Comparison of ENCODE assay signal across 23 mouse cellular contexts in genomic region chr6:23876765-23877408, GRCm38 (mm10). TPM values are rescaled to one million over a fixed set of nuclear protein-coding genes. Genes with fewer than 3 reads are reported as not detected.
DNase-seq lines count a peak whose midpoint lies in the region; ATAC-seq and TF ChIP-seq lines count a peak whose summit lies in the region.
"Had no signal": no experiment of that assay in that cellular context is flagged by ENCODE, and none has a peak within 500 bp of the region (broad histone marks: within the 10 kb centered on the region; RNA-seq: fewer than 3 reads in every experiment).

No protein-coding gene starts in this region.

- peak; percentile 34; the same call in 1 of the 2 replicates for ATAC-seq in frontal cortex, adult (ENCODE audit: low TSS enrichment)
- peak; percentile 61 for ATAC-seq in neural tube, embryonic 13.5 days (ENCODE audit: low read depth)
- ATAC-seq in forebrain, postnatal 0 days: no peak
- ATAC-seq: intestine, postnatal 0 days; Patski had no signal

- no peak overlapping the region for H3K27ac ChIP-seq in neural tube, embryonic 13.5 days (replicated peaks)
- no peak overlapping the region for H3K27ac ChIP-seq in forebrain, postnatal 0 days (ENCODE audit: low read depth, low read length)
- H3K27ac ChIP-seq: embryonic facial prominence, embryonic 12.5 days; gastrocnemius, adult 2 months; liver, embryonic 15.5 days; stomach, embryonic 15.5 days had no signal

- H3K36me3 ChIP-seq in neural tube, embryonic 13.5 days: no peaks in the 10 kb centered on the region
- no peaks in the 10 kb centered on the region for H3K36me3 ChIP-seq in forebrain, postnatal 0 days (ENCODE audit: insufficient read depth)
- H3K36me3 ChIP-seq: embryonic facial prominence, embryonic 12.5 days; liver, embryonic 15.5 days; stomach, embryonic 15.5 days had no signal

- H3K9ac ChIP-seq in neural tube, embryonic 13.5 days: no peak overlapping the region
- no peak overlapping the region for H3K9ac ChIP-seq in forebrain, postnatal 0 days
- H3K9ac ChIP-seq: embryonic facial prominence, embryonic 12.5 days; liver, embryonic 15.5 days; stomach, embryonic 15.5 days had no signal

- H3K4me3 ChIP-seq in neural tube, embryonic 13.5 days: no peak overlapping the region
- H3K4me3 ChIP-seq in forebrain, postnatal 0 days (ENCODE audit: low read depth, low read length): no peak overlapping the region
- H3K4me3 ChIP-seq: embryonic facial prominence, embryonic 12.5 days; gastrocnemius, adult 2 months; liver, embryonic 15.5 days; stomach, embryonic 15.5 days had no signal

- 0 out of 2 replicates have a peak overlapping the region, but pooled peaks have one; percentile 16 for H3K4me2 ChIP-seq in neural tube, embryonic 13.5 days
- peak overlapping the region; percentile 13; the same call in 1 of the 2 replicates for H3K4me2 ChIP-seq in forebrain, postnatal 0 days (ENCODE audit: low read depth)
- H3K4me2 ChIP-seq: embryonic facial prominence, embryonic 12.5 days; liver, embryonic 15.5 days; stomach, embryonic 15.5 days had no signal

- no peaks in the 10 kb centered on the region for H3K27me3 ChIP-seq in neural tube, embryonic 13.5 days
- no peaks in the 10 kb centered on the region for H3K27me3 ChIP-seq in forebrain, postnatal 0 days (ENCODE audit: insufficient read depth, low read length)
- H3K27me3 ChIP-seq: embryonic facial prominence, embryonic 12.5 days; liver, embryonic 15.5 days; Patski; stomach, embryonic 15.5 days had no signal

- peaks cover 8% of the 10 kb centered on the region; the same call in 1 of the 2 replicates for H3K4me1 ChIP-seq in neural tube, embryonic 13.5 days (replicated peaks)
- no peaks in the 10 kb centered on the region for H3K4me1 ChIP-seq in forebrain, postnatal 0 days (ENCODE audit: insufficient read depth)
- H3K4me1 ChIP-seq: embryonic facial prominence, embryonic 12.5 days; liver, embryonic 15.5 days; stomach, embryonic 15.5 days had no signal

- WGBS in neural tube, embryonic 13.5 days: 54% methylated on average over 4 of the region's 4 CpGs
- 14% methylated on average over 4 of the region's 4 CpGs for WGBS in forebrain, postnatal 0 days

- H3K9me3 ChIP-seq in neural tube, embryonic 13.5 days: no peaks in the 10 kb centered on the region
- no peaks in the 10 kb centered on the region for H3K9me3 ChIP-seq in forebrain, postnatal 0 days (ENCODE audit: low read length)
- H3K9me3 ChIP-seq: embryonic facial prominence, embryonic 12.5 days; liver, embryonic 15.5 days; stomach, embryonic 15.5 days had no signal

- DNase-seq in frontal cortex, postnatal 36 days (ENCODE audit: low spot score in 2 of 2): no peak
- no peak for DNase-seq in neural tube, embryonic 10.5 days (ENCODE audit: extremely low spot score, low spot score)
- no peak for DNase-seq in forebrain, postnatal 0 days
- DNase-seq in gastrocnemius, adult 8-10 months (ENCODE audit: low spot score in 2 of 2): no peak
- no peak for DNase-seq in lung, postnatal 10 days
- DNase-seq in thymus, adult 18-20 months: no peak
- DNase-seq: adrenal gland, postnatal 36 days; cerebellum, adult 9-11 months; gastrocnemius, adult 2 months; heart, adult 18-20 months; heart, postnatal 4 days; kidney, postnatal 25 days; lung, postnatal 14 days; right cerebral cortex, postnatal 14 days; thymus, postnatal 25 days had no signal

- TF ChIP-seq CTCF in forebrain, postnatal 0 days (IDR thresholded peaks at IDR 0.05; ENCODE audit: low read depth): no peak

RNA-seq across cellular contexts. Expression of gene Cadps2, which starts 37.7 kb away (rescaled TPM):
- polyA plus RNA-seq in neural tube, embryonic 13.5 days (2015; fragmentation: Nextera tagmentation; extraction: Ambion mirVana): 4.2 and 5.4 TPM in 2 replicates
- total RNA-seq in forebrain, postnatal 0 days (2014; rRNA removed): 24.8 and 26.5 TPM in 2 replicates
- polyA plus RNA-seq in forebrain, postnatal 0 days (2015; fragmentation: Nextera tagmentation; extraction: Ambion mirVana): 4.8 and 7.0 TPM in 2 replicates
- under 1 TPM; 0.12 to 0.58 (median 0.40) TPM for total RNA-seq in gastrocnemius, adult 8-10 months (2022)
- polyA plus RNA-seq: C2C12 had no signal

Comparison
In these comparisons a context has a peak if more than half of its experiments do, and no peak if none do; other contexts are left out.
1. RNA of gene Cadps2, which starts 37.7 kb away (total RNA-seq): 24.8 to 26.5 TPM in forebrain, postnatal 0 days; 0.12 to 0.58 TPM in gastrocnemius, adult 8-10 months; every median in the first group is over 10 times any median in the second.